Mouse (Mus musculus) MEL (cell line): ENCODE measurements at regions not wholly inside any gene's neighbourhood (a gene's known extent, or its start where the extent isn't known, plus 50 kb on each side); places are given as distances from the start of the nearest gene placed in this dataset.

ENCODE experiments used
- CHD2 ChIP-seq: IDR thresholded peaks from 2 replicates; pipeline ENCODE4 v1.6.1; 2011; ENCODE audit warnings: low read length, improper control_type of control experiment
- CTCF ChIP-seq, 3 experiments: IDR thresholded peaks in 2 of 3; conservative IDR thresholded peaks in 1 of 3; 2 replicates each; pipeline ENCODE4 v1.5.1; 2011 to 2012; ENCODE audit warnings: low read length in 3 of 3, low read depth in 2 of 3, mild to moderate bottlenecking in 2 of 3, improper control_type of control experiment in 1 of 3, inconsistent platforms in 1 of 3, mixed read lengths in 1 of 3, moderate library complexity in 1 of 3; ENCODE audit not compliant: control insufficient read depth in 1 of 3, insufficient read depth in 1 of 3, poor library complexity in 1 of 3, severe bottlenecking in 1 of 3
- E2F4 ChIP-seq: IDR thresholded peaks from 2 replicates; pipeline ENCODE4 v1.6.1; 2011; ENCODE audit warnings: low read depth, low read length, improper control_type of control experiment, borderline replicate concordance
- ELF1 ChIP-seq: IDR thresholded peaks from 2 replicates; pipeline ENCODE4 v1.6.1; 2014; ENCODE audit warnings: low read depth, mild to moderate bottlenecking, inconsistent platforms, low read length, improper control_type of control experiment, moderate library complexity
- EP300 ChIP-seq, 2 experiments: IDR thresholded peaks; 2 replicates each; pipeline ENCODE4 v1.6.1; 2011; ENCODE audit warnings: improper control_type of control experiment in 2 of 2, low read length in 2 of 2, low read depth in 1 of 2, mild to moderate bottlenecking in 1 of 2
- GABPA ChIP-seq: IDR thresholded peaks from 2 replicates; pipeline ENCODE4 v1.6.1; 2012; ENCODE audit warnings: low read depth, mild to moderate bottlenecking, inconsistent platforms, low read length, improper control_type of control experiment, moderate library complexity
- MAZ ChIP-seq: IDR thresholded peaks from 2 replicates; pipeline ENCODE4 v1.6.1; 2012; ENCODE audit warnings: low read depth, mild to moderate bottlenecking, inconsistent platforms, low read length, improper control_type of control experiment
- MXI1 ChIP-seq: IDR thresholded peaks from 2 replicates; pipeline ENCODE4 v1.6.1; 2011; ENCODE audit warnings: mild to moderate bottlenecking, low read depth, low read length, improper control_type of control experiment
- MYC ChIP-seq: IDR thresholded peaks from 2 replicates; pipeline ENCODE4 v1.6.1; 2011; ENCODE audit warnings: low read depth, mild to moderate bottlenecking, low read length, improper control_type of control experiment, moderate library complexity
- RCOR1 ChIP-seq: IDR thresholded peaks from 2 replicates; pipeline ENCODE4 v1.6.1; 2012; ENCODE audit warnings: low read depth, mild to moderate bottlenecking, inconsistent platforms, low read length, improper control_type of control experiment
- TAL1 ChIP-seq: IDR thresholded peaks from 2 replicates; pipeline ENCODE4 v1.6.1; 2012; ENCODE audit warnings: mild to moderate bottlenecking, inconsistent platforms, low read length, moderate library complexity, mixed read lengths
- ZNF384 ChIP-seq: IDR thresholded peaks from 2 replicates; pipeline ENCODE4 v1.6.1; 2012; ENCODE audit warnings: low read depth, mild to moderate bottlenecking, inconsistent platforms, low read length, improper control_type of control experiment

- no peak for TF ChIP-seq CTCF (IDR thresholded peaks at IDR 0.05 in 2 of 3, conservative IDR thresholded peaks at IDR 0.05 in 1 of 3; ENCODE audit: control insufficient read depth in 1 of 3, insufficient read depth in 1 of 3, low read depth in 2 of 3, low read length in 3 of 3, poor library complexity in 1 of 3, severe bottlenecking in 1 of 3)
- no peak for TF ChIP-seq TAL1
- no peak for TF ChIP-seq ZNF384
- no peak for TF ChIP-seq EP300 (IDR thresholded peaks at IDR 0.05; ENCODE audit: low read depth in 1 of 2, low read length in 2 of 2)
- TF ChIP-seq CHD2: no peak
- no peak for TF ChIP-seq RCOR1
- TF ChIP-seq MYC: no peak
- no peak for TF ChIP-seq MAZ
- TF ChIP-seq E2F4: no peak
- TF ChIP-seq GABPA: no peak
- TF ChIP-seq ELF1: no peak
- no peak for TF ChIP-seq MXI1
Observed at GRCm38 (mm10) chr11:38128851-38129250, 893.1 kb upstream of the Tenm2 start.
